Mouse (Mus musculus) G1E (cell line): Measurements from ENCODE around the gene Tns1.

Experiments
- GATA2 ChIP-seq: IDR thresholded peaks from 2 replicates; pipeline ENCODE4 v1.6.1; 2012; ENCODE audit warnings: low read depth, low read length, inconsistent platforms, borderline replicate concordance
- POLR2AphosphoS5 ChIP-seq: IDR thresholded peaks from 2 replicates; pipeline ENCODE4 v1.6.1; 2012; ENCODE audit warnings: low read depth, low read length, inconsistent platforms; ENCODE audit not compliant: insufficient replicate concordance

- TF ChIP-seq POLR2AphosphoS5 (no peak), GATA2 (no peak)
Measured at GRCm38 (mm10) chr1:73903035-73903434, 221.2 kb downstream of the Tns1 start.
